Mouse (Mus musculus) forebrain, postnatal 0 days (tissue): ENCODE data around the gene Spata45. TPM values are rescaled to one million over a fixed set of nuclear protein-coding genes. Genes with fewer than 3 reads are reported as not detected.

Experiments
- ATAC-seq: fragments of 200-750 bp; cut with Nextera tagmentation; 2 replicates; pipeline ENCODE4 v1.8.0; 2017; ENCODE audit warnings: mild to moderate bottlenecking, moderate library complexity
- DNase-seq: peaks from one replicate; pipeline ENCODE4 v3.0.0-alpha.2; 2015
- H3K27ac ChIP-seq: fragments of 300-500 bp; sonication (generic); 2 replicates; pipeline ENCODE4 v1.5.1; 2014; ENCODE audit warnings: low read depth, mild to moderate bottlenecking, antibody characterized with exemption, low read length, moderate library complexity, mixed read lengths
- H3K27me3 ChIP-seq: fragments of 300-500 bp; sonication (generic); 2 replicates; pipeline ENCODE4 v1.6.1; 2014; ENCODE audit warnings: mild to moderate bottlenecking, low read length, mixed read lengths; ENCODE audit not compliant: insufficient read depth
- H3K36me3 ChIP-seq: fragments of 300-500 bp; sonication (generic); 2 replicates; pipeline ENCODE4 v1.6.1; 2014; ENCODE audit warnings: mild to moderate bottlenecking, moderate library complexity; ENCODE audit not compliant: insufficient read depth
- H3K4me1 ChIP-seq: fragments of 300-500 bp; sonication (generic); 2 replicates; pipeline ENCODE4 v1.6.1; 2014; ENCODE audit warnings: antibody characterized with exemption; ENCODE audit not compliant: insufficient read depth
- H3K4me2 ChIP-seq: fragments of 300-500 bp; sonication (generic); 2 replicates; pipeline ENCODE4 v1.6.1; 2014; ENCODE audit warnings: low read depth, mild to moderate bottlenecking, moderate library complexity
- H3K4me3 ChIP-seq: fragments of 300-500 bp; sonication (generic); 2 replicates; pipeline ENCODE4 v1.5.1; 2014; ENCODE audit warnings: low read depth, low read length, mixed read lengths
- H3K9ac ChIP-seq: fragments of 300-500 bp; sonication (generic); 2 replicates; pipeline ENCODE4 v1.6.1; 2014; ENCODE audit warnings: mild to moderate bottlenecking
- H3K9me3 ChIP-seq: fragments of 300-500 bp; sonication (generic); 2 replicates; pipeline ENCODE4 v1.6.1; 2016; ENCODE audit warnings: low read length
- CTCF ChIP-seq: sonication (generic); IDR thresholded peaks from 2 replicates; pipeline ENCODE4 v1.5.1; 2016; ENCODE audit warnings: antibody characterized with exemption, control low read depth, low read depth
- WGBS: fragments of 180-500 bp; shearing (Covaris S2); extraction: QIAGEN DNeasy Blood & Tissue Kit; methylation state at CpG from one replicate; pipeline ENCODE4 v1.1.7; 2014; 5-methylcytosine and 5-hydroxymethylcytosine counted together
- polyA plus RNA-seq: library from polyadenylated mRNA; unstranded; fragments of >200 nt; fragmentation: Nextera tagmentation; extraction: Ambion mirVana; gene quantifications from 2 replicates; pipeline ENCODE4 v1.2.1, GENCODE M21; 2015
- total RNA-seq: library from RNA; depleted of rRNA; stranded (reverse); fragments of >200 nt; gene quantifications from 2 replicates; pipeline ENCODE4 v1.2.3, GENCODE M21; 2014

Spata45 gene
- total and polyA plus RNA-seq, 2 experiments from 2014 or later, result not detected

DNA sequence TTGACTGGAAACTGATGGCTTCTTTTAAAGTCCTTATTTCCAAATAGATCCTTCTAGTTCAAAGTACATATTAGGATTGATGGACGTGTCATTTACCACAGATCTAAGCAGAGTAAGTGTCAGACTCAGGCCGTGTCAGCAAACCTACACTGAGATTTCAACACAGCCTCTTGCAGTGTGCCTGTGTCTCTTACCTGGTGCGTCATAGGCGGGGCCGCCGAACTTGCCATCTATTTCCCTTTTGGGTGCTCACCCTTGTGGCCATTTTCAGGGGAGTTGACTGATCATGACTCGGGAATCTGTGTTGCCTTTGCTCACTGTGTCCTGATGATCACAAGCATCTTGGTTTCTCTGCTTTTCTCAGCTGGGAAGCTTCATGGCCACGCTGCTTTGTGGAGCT, 46.8 kb downstream of the Spata45 start:
- H3K36me3 ChIP-seq, result no peaks in the 10 kb centered on the region
- no peak overlapping the region for H3K9ac ChIP-seq
- H3K9me3 ChIP-seq, result no peaks in the 10 kb centered on the region
- H3K27me3 ChIP-seq, result no peaks in the 10 kb centered on the region
- no peak overlapping the region for H3K4me2 ChIP-seq
- TF ChIP-seq CTCF, result no peak
- WGBS, result 88% methylated on average over 8 of the region's 8 CpGs
- no peak overlapping the region for H3K27ac ChIP-seq
- ATAC-seq (no peak), DNase-seq (no peak)
- H3K4me3 ChIP-seq, result no peak overlapping the region
- H3K4me1 ChIP-seq, result no peaks in the 10 kb centered on the region

- 69% methylated on average over 5 of the region's 5 CpGs for WGBS
- H3K4me3 ChIP-seq, result no peak overlapping the region
- ATAC-seq, result no peak
- no peaks in the 10 kb centered on the region for H3K9me3 ChIP-seq
- peak; percentile 65 for TF ChIP-seq CTCF
- no peaks in the 10 kb centered on the region for H3K36me3 ChIP-seq
- H3K27ac ChIP-seq, result no peak overlapping the region
- H3K4me1 ChIP-seq, result no peaks in the 10 kb centered on the region
- H3K4me2 ChIP-seq, result no peak overlapping the region
- peak; percentile 45 for DNase-seq
- no peak overlapping the region for H3K9ac ChIP-seq
- H3K27me3 ChIP-seq, result no peaks in the 10 kb centered on the region
Measured at GRCm38 (mm10) chr1:191084951-191085559, 48.6 kb downstream of the Spata45 start.

GRCm38 (mm10) chr1:191085597-191085996, 49.2 kb downstream of the Spata45 start:
- Histone ChIP-seq H3K27ac (no peak overlapping the region), H3K4me1 (no peaks in the 10 kb centered on the region), H3K36me3 (no peaks in the 10 kb centered on the region), H3K9me3 (no peaks in the 10 kb centered on the region), H3K4me2 (no peak overlapping the region), H3K9ac (no peak overlapping the region), H3K27me3 (no peaks in the 10 kb centered on the region), H3K4me3 (no peak overlapping the region)
- WGBS, result 78% methylated on average over 12 of the region's 12 CpGs
- DNase-seq (no peak), ATAC-seq (no peak)
- TF ChIP-seq CTCF, result no peak

- WGBS, result 87% methylated on average over 7 of the region's 7 CpGs
- Histone ChIP-seq H3K36me3 (no peaks in the 10 kb centered on the region), H3K4me3 (no peak overlapping the region), H3K9me3 (no peaks in the 10 kb centered on the region), H3K9ac (no peak overlapping the region), H3K27ac (no peak overlapping the region), H3K27me3 (no peaks in the 10 kb centered on the region), H3K4me1 (no peaks in the 10 kb centered on the region), H3K4me2 (no peak overlapping the region)
- DNase-seq, result no peak
- no peak for ATAC-seq
- TF ChIP-seq CTCF, result no peak
Measured at GRCm38 (mm10) chr1:191086304-191086878, 50.0 kb downstream of the Spata45 start.

DNA sequence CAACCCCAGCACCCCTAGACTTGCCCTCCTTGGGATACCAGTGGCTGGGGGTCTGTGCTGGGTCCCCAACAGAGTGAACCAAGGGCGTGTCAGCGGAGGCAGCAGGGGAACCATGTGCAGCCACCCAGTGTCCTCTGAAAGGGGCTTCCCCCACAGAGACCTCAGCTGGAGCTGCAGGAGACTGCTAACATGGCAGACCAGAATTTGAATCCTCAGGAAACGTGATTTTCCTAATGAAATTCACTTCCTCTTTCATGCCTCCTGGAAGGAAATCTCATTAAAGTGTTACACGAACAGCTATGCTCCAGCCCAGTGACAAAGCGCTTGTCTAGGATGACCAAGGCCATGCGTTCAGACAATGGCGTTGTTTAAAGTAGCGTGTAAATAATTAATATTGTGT, 50.5 kb downstream of the Spata45 start:
- ATAC-seq, result no peak
- H3K4me3 ChIP-seq, result no peak overlapping the region
- no peak overlapping the region for H3K4me2 ChIP-seq
- no peak for DNase-seq
- H3K9me3 ChIP-seq, result no peaks in the 10 kb centered on the region
- WGBS, result 79% methylated on average over 8 of the region's 8 CpGs
- no peak overlapping the region for H3K9ac ChIP-seq
- TF ChIP-seq CTCF, result no peak
- H3K27ac ChIP-seq, result no peak overlapping the region
- H3K4me1 ChIP-seq, result no peaks in the 10 kb centered on the region
- no peaks in the 10 kb centered on the region for H3K36me3 ChIP-seq
- H3K27me3 ChIP-seq, result no peaks in the 10 kb centered on the region

GRCm38 (mm10) chr1:191087955-191088354, 51.5 kb downstream of the Spata45 start:
- WGBS, result 92% methylated on average over 5 of the region's 5 CpGs
- no peak for TF ChIP-seq CTCF
- no peaks in the 10 kb centered on the region for H3K4me1 ChIP-seq
- H3K27ac ChIP-seq, result no peak overlapping the region
- no peaks in the 10 kb centered on the region for H3K36me3 ChIP-seq
- H3K9ac ChIP-seq, result no peak overlapping the region
- H3K27me3 ChIP-seq, result no peaks in the 10 kb centered on the region
- DNase-seq (no peak), ATAC-seq (no peak)
- H3K9me3 ChIP-seq, result no peaks in the 10 kb centered on the region
- H3K4me3 ChIP-seq, result no peak overlapping the region
- H3K4me2 ChIP-seq, result no peak overlapping the region

DNA sequence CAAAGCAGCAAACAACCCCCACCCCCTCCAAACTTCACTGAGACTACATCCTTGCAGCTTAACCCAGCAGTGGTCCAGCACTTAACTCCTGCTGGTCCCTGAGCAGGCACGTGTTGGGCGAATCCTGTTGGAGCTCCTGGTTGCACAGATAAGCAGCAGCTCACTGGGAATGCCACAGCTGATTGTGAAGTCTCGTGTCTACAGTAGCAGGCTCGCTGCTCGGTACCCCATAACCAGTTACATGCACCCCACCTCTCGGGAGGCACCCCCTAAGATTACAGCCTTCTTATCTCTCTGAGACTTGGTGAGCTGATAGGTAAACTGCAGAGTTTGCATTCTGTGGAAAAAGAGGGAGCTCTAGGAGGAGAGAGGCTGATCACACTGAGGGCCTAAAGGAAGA, 52.9 kb downstream of the Spata45 start:
- WGBS, result 84% methylated on average over 6 of the region's 6 CpGs
- Histone ChIP-seq H3K27ac (no peak overlapping the region), H3K9me3 (no peaks in the 10 kb centered on the region), H3K36me3 (no peaks in the 10 kb centered on the region), H3K27me3 (no peaks in the 10 kb centered on the region), H3K4me1 (no peaks in the 10 kb centered on the region), H3K4me3 (no peak overlapping the region), H3K9ac (no peak overlapping the region), H3K4me2 (no peak overlapping the region)
- TF ChIP-seq CTCF, result no peak
- ATAC-seq, result no peak
- DNase-seq, result no peak
